Mouse (Mus musculus): ENCODE measurements at regions not wholly inside any gene's neighbourhood (a gene's known extent, or its start where the extent isn't known, plus 50 kb on each side); places are given as distances from the start of the nearest gene placed in this dataset. TPM values are rescaled to one million over a fixed set of nuclear protein-coding genes. Genes with fewer than 3 reads are reported as not detected.

- no peak for DNase-seq (ENCODE audit: low spot score)
- intact Hi-C loops (cut with DNase I) = no loop called here
Measured at GRCm38 (mm10) chr8:44456336-44456735, 478.9 kb upstream of the Fat1 start.

GRCm38 (mm10) chr8:44466409-44467078 is 468.7 kb upstream of the Fat1 start:
- no peak for DNase-seq (ENCODE audit: low spot score)
- intact Hi-C loops (cut with DNase I) = no loop called here

GRCm38 (mm10) chr8:44512876-44513275 is 422.4 kb upstream of the Fat1 start:
- intact Hi-C loops (cut with DNase I) = no loop called here
- DNase-seq (ENCODE audit: low spot score) = no peak

- no peak for DNase-seq (ENCODE audit: low spot score)
- intact Hi-C loops (cut with DNase I) = no loop called here
Measured at GRCm38 (mm10) chr8:44525915-44526314, 409.3 kb upstream of the Fat1 start.

GRCm38 (mm10) chr8:44529696-44530095 is 405.6 kb upstream of the Fat1 start:
- intact Hi-C loops (cut with DNase I) = no loop called here
- DNase-seq (ENCODE audit: low spot score) = no peak

GRCm38 (mm10) chr8:44548885-44549284 is 386.4 kb upstream of the Fat1 start:
- intact Hi-C loops (cut with DNase I) = no loop called here
- no peak for DNase-seq (ENCODE audit: low spot score)

GRCm38 (mm10) chr8:44559161-44559560 is 376.1 kb upstream of the Fat1 start:
- DNase-seq (ENCODE audit: low spot score) = no peak
- intact Hi-C loops (cut with DNase I) = no loop called here

- intact Hi-C loops (cut with DNase I) = no loop called here
- no peak for DNase-seq (ENCODE audit: low spot score)
Measured at GRCm38 (mm10) chr8:44576314-44576858, 358.9 kb upstream of the Fat1 start.

- intact Hi-C loops (cut with DNase I) = no loop called here
- DNase-seq (ENCODE audit: low spot score) = no peak
Measured at GRCm38 (mm10) chr8:44576993-44577392, 358.3 kb upstream of the Fat1 start.

Small RNA genes in the stretch of these regions (microRNA-seq; reads per million reads assigned to microRNA genes)
- not detected for gene Gm26241

All from heart, postnatal 25 days (tissue).